Mouse (Mus musculus) intestine, postnatal 0 days (tissue): ENCODE data around the gene Olfr839-ps1. TPM values are rescaled to one million over a fixed set of nuclear protein-coding genes. Genes with fewer than 3 reads are reported as not detected.

ENCODE experiments used
- ATAC-seq: fragments of 200-750 bp; cut with Nextera tagmentation; 2 replicates; pipeline ENCODE4 v1.8.0; 2017; ENCODE audit warnings: mild to moderate bottlenecking, moderate TSS enrichment, moderate library complexity
- H3K27ac ChIP-seq: fragments of 300-500 bp; sonication (generic); 2 replicates; pipeline ENCODE4 v1.5.1; 2014; ENCODE audit warnings: mild to moderate bottlenecking, low read depth, low read length, moderate library complexity
- H3K27me3 ChIP-seq: fragments of 300-500 bp; sonication (generic); replicated peaks from 2 replicates; pipeline ENCODE4 v1.6.1; 2014; ENCODE audit warnings: low read length, mixed read lengths; ENCODE audit not compliant: control insufficient read depth, insufficient read depth
- H3K36me3 ChIP-seq: fragments of 300-500 bp; sonication (generic); 2 replicates; pipeline ENCODE4 v1.6.1; 2014; ENCODE audit warnings: mild to moderate bottlenecking, moderate library complexity; ENCODE audit not compliant: control insufficient read depth, insufficient read depth
- H3K4me1 ChIP-seq: fragments of 300-500 bp; sonication (generic); replicated peaks from 2 replicates; pipeline ENCODE4 v1.6.1; 2014; ENCODE audit warnings: antibody characterized with exemption, low read length, mixed read lengths; ENCODE audit not compliant: control insufficient read depth, insufficient read depth
- H3K4me2 ChIP-seq: fragments of 300-500 bp; sonication (generic); replicated peaks from 2 replicates; pipeline ENCODE4 v1.6.1; 2014; ENCODE audit warnings: low read depth, mild to moderate bottlenecking, moderate library complexity
- H3K4me3 ChIP-seq: fragments of 300-500 bp; sonication (generic); 2 replicates; pipeline ENCODE4 v1.5.1; 2014; ENCODE audit warnings: low read depth, low read length
- H3K9ac ChIP-seq: fragments of 300-500 bp; sonication (generic); 2 replicates; pipeline ENCODE4 v1.6.1; 2014; ENCODE audit warnings: mild to moderate bottlenecking, low read depth, low read length
- H3K9me3 ChIP-seq: fragments of 300-500 bp; sonication (generic); 2 replicates; pipeline ENCODE4 v1.6.1; 2016; ENCODE audit warnings: mixed run types; ENCODE audit not compliant: control insufficient read depth
- CTCF ChIP-seq: sonication (generic); IDR thresholded peaks from 2 replicates; pipeline ENCODE4 v1.5.1; 2016; ENCODE audit warnings: low read depth, mild to moderate bottlenecking, control low read depth, antibody characterized with exemption, moderate library complexity
- WGBS: fragments of 180-500 bp; shearing (Covaris S2); extraction: QIAGEN DNeasy Blood & Tissue Kit; methylation state at CpG from one replicate; pipeline ENCODE4 v1.1.7; 2014; 5-methylcytosine and 5-hydroxymethylcytosine counted together
- polyA plus RNA-seq: library from polyadenylated mRNA; unstranded; fragments of >200 nt; fragmentation: Nextera tagmentation; extraction: Ambion mirVana; gene quantifications from 2 replicates; pipeline ENCODE4 v1.2.1, GENCODE M21; 2015

Gene Olfr839-ps1
- polyA plus RNA-seq = not detected in 2 replicates

- Histone ChIP-seq H3K36me3 (no peaks in the 10 kb centered on the region), H3K27ac (no peak within 1 kb of the TSS), H3K4me3 (no peak within 1 kb of the TSS), H3K4me2 (no peak within 1 kb of the TSS), H3K9ac (no peak within 1 kb of the TSS), H3K4me1 (no peaks in the 10 kb centered on the region), H3K9me3 (0 out of 2 replicates have a peak, but pooled peaks cover 2% of the 10 kb centered on the region), H3K27me3 (no peaks in the 10 kb centered on the region)
- no peak for TF ChIP-seq CTCF
- 83% methylated on average over 1 of the region's 1 CpGs for WGBS
- ATAC-seq = no peak
Observed at GRCm38 (mm10) chr9:19177212-19177611, at the start of gene Olfr839-ps1. Gene Olfr839-ps1, minus strand, starts transcription at chr9:19177312.

DNA sequence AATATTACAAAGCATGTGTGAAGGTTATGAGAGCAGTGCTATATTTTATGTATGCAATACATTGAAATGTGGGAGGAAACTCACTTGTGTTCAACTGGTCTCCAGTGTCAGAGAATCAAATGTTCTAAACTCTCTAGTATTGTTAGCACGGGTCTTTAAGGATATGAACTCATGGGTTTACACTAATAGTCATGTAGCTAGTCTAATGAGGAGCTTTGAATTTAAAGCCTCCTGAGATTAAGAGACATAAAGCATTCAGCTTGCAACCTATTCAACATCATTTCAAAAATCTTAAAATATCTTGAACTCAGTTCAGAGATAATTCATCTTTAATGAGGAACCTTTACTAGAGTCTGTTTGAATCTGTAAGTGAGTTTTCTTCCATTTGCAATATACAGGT, 41.1 kb downstream of the Olfr839-ps1 start, which contains the start of gene Olfr837:
Olfr837 (plus strand) TSS at position 301 of the 400 bp plus-strand sequence.
- Histone ChIP-seq H3K9me3 (no peaks in the 10 kb centered on the region), H3K27me3 (no peaks in the 10 kb centered on the region), H3K36me3 (no peaks in the 10 kb centered on the region), H3K4me2 (no peak within 1 kb of the TSS), H3K4me1 (no peaks in the 10 kb centered on the region), H3K9ac (no peak within 1 kb of the TSS), H3K4me3 (no peak within 1 kb of the TSS), H3K27ac (no peak within 1 kb of the TSS)
- WGBS = 83% methylated on average over 1 of the region's 1 CpGs
- no peak for TF ChIP-seq CTCF
- no peak for ATAC-seq

GRCm38 (mm10) chr9:19120082-19120481, 57.0 kb downstream of the Olfr839-ps1 start, which contains the start of gene Olfr836:
Gene Olfr836, plus strand, starts transcription at chr9:19120382.
- no peak for ATAC-seq
- no peak within 1 kb of the TSS for H3K27ac ChIP-seq
- no peak within 1 kb of the TSS for H3K9ac ChIP-seq
- H3K36me3 ChIP-seq = no peaks in the 10 kb centered on the region
- no peak within 1 kb of the TSS for H3K4me3 ChIP-seq
- H3K27me3 ChIP-seq = no peaks in the 10 kb centered on the region
- TF ChIP-seq CTCF = no peak
- H3K4me1 ChIP-seq = no peaks in the 10 kb centered on the region
- H3K4me2 ChIP-seq = no peak within 1 kb of the TSS
- no peaks in the 10 kb centered on the region for H3K9me3 ChIP-seq

Other genes with a start within 250 kb of the Olfr839-ps1 start
- not detected in 2 replicates for gene Olfr832, start 240.2 kb downstream of the Olfr839-ps1 start, polyA plus RNA-seq
- gene Olfr834, start 189.3 kb downstream of the Olfr839-ps1 start, polyA plus RNA-seq = not detected in 2 replicates
- not detected in 2 replicates for gene Olfr835, start 144.6 kb downstream of the Olfr839-ps1 start, polyA plus RNA-seq
- not detected in 2 replicates for gene Olfr836, start 56.9 kb downstream of the Olfr839-ps1 start, polyA plus RNA-seq
- gene Olfr837, start 41.0 kb downstream of the Olfr839-ps1 start, polyA plus RNA-seq = not detected in 2 replicates
- gene Olfr843, start 74.7 kb upstream of the Olfr839-ps1 start, polyA plus RNA-seq = not detected in 2 replicates
- not detected in 2 replicates for gene Olfr844, start 139.0 kb upstream of the Olfr839-ps1 start, polyA plus RNA-seq
- gene Olfr845, start 159.1 kb upstream of the Olfr839-ps1 start, polyA plus RNA-seq = not detected in 2 replicates
- gene Olfr846, start 186.7 kb upstream of the Olfr839-ps1 start, polyA plus RNA-seq = not detected in 2 replicates
- gene Olfr847, start 201.4 kb upstream of the Olfr839-ps1 start, polyA plus RNA-seq = not detected in 2 replicates